Mouse (Mus musculus) ES-Bruce4 (cell line): ENCODE data around the gene Gm6096. TPM values are rescaled to one million over a fixed set of nuclear protein-coding genes. Genes with fewer than 3 reads are reported as not detected.

Experiments used
- H3K27ac ChIP-seq: 2 replicates; pipeline ENCODE4 v1.5.1; 2012; ENCODE audit warnings: low read length, inconsistent platforms; ENCODE audit not compliant: insufficient read depth
- H3K27me3 ChIP-seq: 2 replicates; pipeline ENCODE4 v1.6.1; 2012; ENCODE audit warnings: mild to moderate bottlenecking, low read length, inconsistent platforms; ENCODE audit not compliant: control insufficient read depth, poor library complexity, insufficient read depth, severe bottlenecking
- H3K36me3 ChIP-seq: 2 replicates; pipeline ENCODE4 v1.6.1; 2012; ENCODE audit warnings: inconsistent platforms, mild to moderate bottlenecking, low read length, moderate library complexity; ENCODE audit not compliant: control insufficient read depth, poor library complexity, insufficient read depth, severe bottlenecking
- H3K4me1 ChIP-seq: one replicate; pipeline ENCODE4 v1.8.1; 2011; ENCODE audit warnings: low read length; ENCODE audit not compliant: control insufficient read depth, insufficient read depth
- H3K4me3 ChIP-seq: 2 replicates; pipeline ENCODE4 v1.5.1; 2011; ENCODE audit warnings: low read depth, mild to moderate bottlenecking, low read length
- H3K9ac ChIP-seq: 2 replicates; pipeline ENCODE4 v1.6.1; 2012; ENCODE audit warnings: low read depth, mild to moderate bottlenecking, inconsistent platforms; ENCODE audit not compliant: poor library complexity, severe bottlenecking
- H3K9me3 ChIP-seq: replicated peaks from 2 replicates; pipeline ENCODE4 v1.6.1; 2012; ENCODE audit warnings: mild to moderate bottlenecking, low read length, inconsistent platforms; ENCODE audit not compliant: control insufficient read depth, poor library complexity, insufficient read depth, severe bottlenecking
- CTCF ChIP-seq: IDR thresholded peaks from one replicate; pipeline ENCODE4 v1.8.1; 2011; ENCODE audit warnings: low read depth, low read length
- EP300 ChIP-seq: IDR thresholded peaks from 2 replicates; pipeline ENCODE4 v1.6.1; 2011; ENCODE audit warnings: low read depth, low read length; ENCODE audit not compliant: insufficient read depth
- POLR2A ChIP-seq: IDR thresholded peaks from one replicate; pipeline ENCODE4 v1.8.1; 2011; ENCODE audit warnings: low read length; ENCODE audit not compliant: insufficient read depth
- polyA plus RNA-seq: library from polyadenylated mRNA; stranded (reverse); fragments of >200 nt; gene quantifications from 2 replicates; pipeline ENCODE4 v1.2.4, GENCODE M21; 2011; ENCODE audit warnings: low read depth; ENCODE audit not compliant: missing spikeins, insufficient read depth, insufficient read length

Gene Gm6096
- polyA plus RNA-seq, 1 experiment = not detected

- Histone ChIP-seq H3K9ac (no peak overlapping the region), H3K4me1 (no peaks in the 10 kb centered on the region), H3K27me3 (no peaks in the 10 kb centered on the region), H3K9me3 (no peaks in the 10 kb centered on the region), H3K36me3 (no peaks in the 10 kb centered on the region), H3K27ac (no peak overlapping the region), H3K4me3 (no peak overlapping the region)
- TF ChIP-seq CTCF (no peak), EP300 (no peak), POLR2A (no peak)
Measured at GRCm38 (mm10) chr7:34298818-34299217, 48.0 kb downstream of the Gm6096 start.

Other genes with a start within 250 kb of the Gm6096 start
- not detected in 2 replicates for gene Scgb2b27, start 237.1 kb upstream of the Gm6096 start, polyA plus RNA-seq
- gene Scgb1b27, start 229.6 kb upstream of the Gm6096 start, polyA plus RNA-seq = not detected in 2 replicates
- not detected in 2 replicates for gene Scgb1b30, start 155.6 kb upstream of the Gm6096 start, polyA plus RNA-seq
- 43.3 and 55.5 TPM in 2 replicates for gene Wtip, start 117.8 kb upstream of the Gm6096 start, polyA plus RNA-seq
- 220 and 223 TPM in 2 replicates for gene Uba2, start 81.4 kb upstream of the Gm6096 start, polyA plus RNA-seq
- 37.5 and 38.0 TPM in 2 replicates for gene Pdcd2l, start 54.4 kb upstream of the Gm6096 start, polyA plus RNA-seq
- 655 and 670 TPM in 2 replicates for gene Gpi1, start 20.7 kb upstream of the Gm6096 start, polyA plus RNA-seq
- gene 4931406P16Rik, start 62.5 kb downstream of the Gm6096 start, polyA plus RNA-seq = 80.0 and 82.5 TPM in 2 replicates
- 167 and 172 TPM in 2 replicates for gene Lsm14a, start 142.3 kb downstream of the Gm6096 start, polyA plus RNA-seq